In the genomic region with DNA sequence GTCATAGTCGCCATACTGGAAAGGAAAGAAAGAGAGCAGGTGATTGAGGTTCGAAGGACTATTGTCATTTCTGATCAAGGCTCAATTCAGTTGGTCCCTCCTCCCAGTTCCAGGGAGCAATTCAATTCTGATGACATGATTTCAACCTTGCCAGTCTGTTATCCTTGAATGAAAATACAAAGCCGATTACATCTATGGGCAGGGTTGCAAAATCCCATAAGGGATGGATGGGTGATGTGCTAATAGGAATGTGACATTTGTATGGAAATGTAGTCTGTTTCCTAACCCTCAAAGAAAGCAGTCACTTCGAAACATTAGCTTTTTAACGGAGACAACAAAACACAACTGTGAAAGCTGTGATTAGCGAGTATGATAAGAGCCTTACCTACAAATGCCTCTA, we compare ENCODE assay signal across 20 mouse cellular contexts. TPM values are rescaled to one million over a fixed set of nuclear protein-coding genes. Genes with fewer than 3 reads are reported as not detected.
A peak's percentile ranks its signal among the peaks of the same experiment; 100 is the strongest.
DNase-seq lines count a peak whose midpoint lies in the region; ATAC-seq and TF ChIP-seq lines count a peak whose summit lies in the region.
"Had no signal": no experiment of that assay in that cellular context is flagged by ENCODE, and none has a peak within 500 bp of the region (broad histone marks: within the 10 kb centered on the region; RNA-seq: fewer than 3 reads in every experiment).

No protein-coding gene starts in this region.

- no peak for TF ChIP-seq EP300 in stomach, postnatal 0 days (optimal IDR thresholded peaks at IDR 0.05)

- H3K4me2 ChIP-seq in stomach, postnatal 0 days (replicated peaks; ENCODE audit: low read depth), result no peak overlapping the region
- H3K4me2 ChIP-seq: embryonic facial prominence, embryonic 13.5 days; forebrain, embryonic 13.5 days; heart, embryonic 13.5 days; hindbrain, embryonic 15.5 days had no signal

- peak; percentile 34 for DNase-seq in adrenal gland, postnatal 14 days
- no peak for DNase-seq in adrenal gland, postnatal 10 days
- DNase-seq in ES-CJ7 (ENCODE audit: low read depth, low spot score) (peak; percentile 14), ZHBTc4 (ENCODE audit: low read depth, low spot score) (peak; percentile 19)
- no peak for DNase-seq in right cerebral cortex, postnatal 4 days
- no peak for DNase-seq in stomach, postnatal 0 days (ENCODE audit: low spot score)
- DNase-seq: cerebellum, adult 2 months; cerebellum, postnatal 25 days; forebrain, postnatal 0 days; gastrocnemius, postnatal 25 days; heart, adult 11 months; heart, postnatal 36 days; kidney, adult 2 months had no signal

- H3K36me3 ChIP-seq in E14TG2a.4 (ENCODE audit: insufficient read depth, low read length), result peaks cover 31% of the 10 kb centered on the region
- H3K36me3 ChIP-seq in stomach, postnatal 0 days (ENCODE audit: control insufficient read depth, insufficient read depth, low read length), result peaks cover 4% of the 10 kb centered on the region; the same call in 1 of the 2 replicates
- H3K36me3 ChIP-seq: hindbrain, embryonic 15.5 days had no signal

- H3K27ac ChIP-seq in stomach, postnatal 0 days (replicated peaks), result no peak overlapping the region
- H3K27ac ChIP-seq: embryonic facial prominence, embryonic 13.5 days; forebrain, embryonic 13.5 days; heart, embryonic 13.5 days; hindbrain, embryonic 15.5 days had no signal

- peak overlapping the region; percentile 62 for H3K4me3 ChIP-seq in E14TG2a.4 (replicated peaks; ENCODE audit: low read length)
- H3K4me3 ChIP-seq in stomach, postnatal 0 days (ENCODE audit: low read depth, low read length), result no peak overlapping the region
- H3K4me3 ChIP-seq: embryonic facial prominence, embryonic 13.5 days; forebrain, embryonic 13.5 days; heart, embryonic 13.5 days; hindbrain, embryonic 15.5 days had no signal

- TF ChIP-seq CTCF in E14TG2a.4 (conservative IDR thresholded peaks at IDR 0.05; ENCODE audit: low read length), result no peak
- TF ChIP-seq CTCF in stomach, postnatal 0 days (IDR thresholded peaks at IDR 0.05; ENCODE audit: low read depth), result no peak

- H3K4me1 ChIP-seq in E14TG2a.4 (replicated peaks; ENCODE audit: low read depth, low read length), result peaks cover 86% of the 10 kb centered on the region
- H3K4me1 ChIP-seq in stomach, postnatal 0 days (replicated peaks; ENCODE audit: control insufficient read depth, insufficient read depth), result no peaks in the 10 kb centered on the region

- no peak for ATAC-seq in stomach, postnatal 0 days (ENCODE audit: low FRiP score, low TSS enrichment)
- ATAC-seq: forebrain, embryonic 13.5 days; forebrain, postnatal 0 days; intestine, embryonic 16.5 days had no signal

- no peak overlapping the region for H3K9ac ChIP-seq in stomach, postnatal 0 days (ENCODE audit: low read length)
- H3K9ac ChIP-seq: embryonic facial prominence, embryonic 13.5 days; forebrain, embryonic 13.5 days; forebrain, postnatal 0 days; heart, embryonic 13.5 days; hindbrain, embryonic 15.5 days had no signal

- WGBS in stomach, postnatal 0 days, result 88% methylated on average over 6 of the region's 6 CpGs

- H3K9me3 ChIP-seq in E14TG2a.4 (ENCODE audit: low read length), result no peaks in the 10 kb centered on the region
- no peaks in the 10 kb centered on the region for H3K9me3 ChIP-seq in stomach, postnatal 0 days (ENCODE audit: control insufficient read depth, low read length)
- H3K9me3 ChIP-seq: embryonic facial prominence, embryonic 13.5 days; forebrain, embryonic 13.5 days; heart, embryonic 13.5 days; hindbrain, embryonic 15.5 days had no signal

- H3K27me3 ChIP-seq in E14TG2a.4 (ENCODE audit: insufficient read depth, low read length), result no peaks in the 10 kb centered on the region
- H3K27me3 ChIP-seq in stomach, postnatal 0 days (ENCODE audit: control insufficient read depth, insufficient read depth, low read length), result no peaks in the 10 kb centered on the region
- H3K27me3 ChIP-seq: CH12.LX; embryonic facial prominence, embryonic 13.5 days; heart, embryonic 13.5 days; hindbrain, embryonic 15.5 days had no signal

RNA-seq across cellular contexts. Expression of gene Nf2, which starts 41.0 kb away (rescaled TPM):
- 102 and 106 TPM in 2 replicates for total RNA-seq in adrenal gland, postnatal 14 days (2021)
- 10 to 100 TPM; 81.1 to 88.3 TPM for total RNA-seq in adrenal gland, postnatal 10 days (2021)
- 18.2 and 18.7 TPM in 2 replicates for polyA plus RNA-seq in stomach, postnatal 0 days (2015; fragmentation: Nextera tagmentation; extraction: Ambion mirVana)

Comparison
In these comparisons a context has a peak if more than half of its experiments do, and no peak if none do; other contexts are left out.
1. DNase-seq: peak in adrenal gland, postnatal 14 days (single experiment), ES-CJ7 (single experiment) and ZHBTc4 (single experiment); none in adrenal gland, postnatal 10 days (single experiment), right cerebral cortex, postnatal 4 days (single experiment) and stomach, postnatal 0 days (single experiment).